Mouse (Mus musculus) kidney, embryonic 16.5 days (tissue): ENCODE measurements around the gene Zfp740. TPM values are rescaled to one million over a fixed set of nuclear protein-coding genes. Genes with fewer than 3 reads are reported as not detected.

ENCODE experiments used
- ATAC-seq: fragments of 200-750 bp; cut with Nextera tagmentation; 2 replicates; pipeline ENCODE4 v1.8.0; 2017; ENCODE audit warnings: moderate TSS enrichment; ENCODE audit not compliant: low FRiP score, low TSS enrichment
- H3K27ac ChIP-seq: fragments of 300-500 bp; sonication (generic); 2 replicates; pipeline ENCODE4 v1.5.1; 2014; ENCODE audit warnings: low read length
- H3K27me3 ChIP-seq: fragments of 300-500 bp; sonication (generic); 2 replicates; pipeline ENCODE4 v1.6.1; 2014; ENCODE audit warnings: low read length, control low read depth, mixed read lengths; ENCODE audit not compliant: insufficient read depth
- H3K36me3 ChIP-seq: fragments of 300-500 bp; sonication (generic); 2 replicates; pipeline ENCODE4 v1.6.1; 2014; ENCODE audit warnings: low read length, control low read depth, mixed read lengths; ENCODE audit not compliant: insufficient read depth
- H3K4me1 ChIP-seq: fragments of 300-500 bp; sonication (generic); 2 replicates; pipeline ENCODE4 v1.6.1; 2014; ENCODE audit warnings: low read length, control low read depth, mixed read lengths; ENCODE audit not compliant: insufficient read depth
- H3K4me2 ChIP-seq: fragments of 300-500 bp; sonication (generic); replicated peaks from 2 replicates; pipeline ENCODE4 v1.6.1; 2014; ENCODE audit warnings: low read depth, low read length
- H3K4me3 ChIP-seq: fragments of 300-500 bp; sonication (generic); 2 replicates; pipeline ENCODE4 v1.5.1; 2014; ENCODE audit warnings: mild to moderate bottlenecking, low read length
- H3K9ac ChIP-seq: fragments of 300-500 bp; sonication (generic); replicated peaks from 2 replicates; pipeline ENCODE4 v1.6.1; 2014; ENCODE audit warnings: low read length
- H3K9me3 ChIP-seq: fragments of 300-500 bp; sonication (generic); 2 replicates; pipeline ENCODE4 v1.6.1; 2016; ENCODE audit warnings: low read length, control low read depth
- WGBS: fragments of 180-500 bp; shearing (Covaris S2); extraction: QIAGEN DNeasy Blood & Tissue Kit; methylation state at CpG from one replicate; pipeline ENCODE4 v1.1.7; 2014; 5-methylcytosine and 5-hydroxymethylcytosine counted together
- polyA plus RNA-seq: library from polyadenylated mRNA; unstranded; fragments of >200 nt; fragmentation: Nextera tagmentation; extraction: Ambion mirVana; gene quantifications from 2 replicates; pipeline ENCODE4 v1.2.1, GENCODE M21; 2015

Gene Zfp740
- polyA plus RNA-seq, 1 experiment from 2014 or later, result 82.1 TPM

DNA sequence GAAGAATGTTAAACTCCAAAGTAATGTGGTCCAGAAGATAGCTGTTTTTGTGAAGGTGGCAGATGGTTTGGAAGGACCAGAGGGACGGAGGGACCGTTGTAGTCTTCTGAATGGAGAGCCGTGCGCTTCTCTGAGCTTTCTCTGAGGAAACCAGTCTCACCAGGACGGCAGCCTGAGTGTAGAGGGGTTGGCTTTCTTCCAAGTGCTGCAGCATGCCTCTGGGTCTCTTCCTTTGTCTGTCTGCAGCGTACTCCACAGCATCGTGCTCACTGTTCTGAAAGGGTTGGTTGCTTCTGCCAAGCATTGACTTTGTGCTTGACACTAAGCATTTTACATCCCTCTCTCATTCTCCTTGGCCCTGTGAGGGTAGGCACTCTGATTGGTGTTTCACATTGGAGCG lies 2.7 kb downstream of the Zfp740 start:
- H3K27me3 ChIP-seq, result no peaks in the 10 kb centered on the region
- H3K4me2 ChIP-seq, result peak overlapping the region; percentile 79
- peak overlapping the region; percentile 51 for H3K27ac ChIP-seq
- peak overlapping the region; percentile 100 for H3K9ac ChIP-seq
- ATAC-seq, result no peak
- WGBS, result 38% methylated on average over 8 of the region's 8 CpGs
- H3K36me3 ChIP-seq, result peaks cover 53% of the 10 kb centered on the region
- no peaks in the 10 kb centered on the region for H3K9me3 ChIP-seq
- H3K4me3 ChIP-seq, result peak overlapping the region; percentile 89
- H3K4me1 ChIP-seq, result peaks cover 48% of the 10 kb centered on the region

GRCm38 (mm10) chr15:102207351-102207750 lies 4.3 kb downstream of the Zfp740 start:
- H3K4me2 ChIP-seq, result peak overlapping the region; percentile 37
- peak overlapping the region; percentile 68 for H3K27ac ChIP-seq
- no peaks in the 10 kb centered on the region for H3K9me3 ChIP-seq
- ATAC-seq, result peak; percentile 33; the same call in 1 of the 2 replicates
- H3K27me3 ChIP-seq, result no peaks in the 10 kb centered on the region
- no peak overlapping the region; the same call in 1 of the 2 replicates for H3K9ac ChIP-seq
- WGBS, result 42% methylated on average over 3 of the region's 3 CpGs
- H3K4me3 ChIP-seq, result peak overlapping the region; percentile 3; the same call in 1 of the 2 replicates
- peaks cover 46% of the 10 kb centered on the region for H3K4me1 ChIP-seq
- peaks cover 59% of the 10 kb centered on the region for H3K36me3 ChIP-seq

DNA sequence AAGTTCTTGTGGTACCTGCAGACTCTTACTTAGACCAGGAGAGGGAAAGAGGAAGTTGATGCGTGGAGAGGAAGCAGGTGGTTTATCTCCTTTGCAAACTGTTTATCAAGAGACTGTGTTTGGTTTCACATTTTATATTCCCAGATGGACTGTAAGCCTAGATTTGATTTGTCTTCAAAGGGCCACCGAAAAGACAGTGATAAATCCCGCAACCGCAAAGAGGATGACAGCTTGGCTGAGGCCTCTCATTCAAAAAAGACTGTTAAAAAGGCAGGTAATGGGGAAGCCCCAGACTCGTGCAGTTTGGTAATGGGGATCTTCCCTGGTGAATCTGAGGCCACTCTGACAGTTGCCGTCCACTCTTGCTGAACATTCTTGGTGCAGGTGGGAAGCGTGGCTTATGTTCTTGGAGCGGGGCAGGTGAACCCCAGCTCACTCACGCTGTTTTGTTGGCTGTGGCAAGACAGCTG lies 5.1 kb downstream of the Zfp740 start:
- Histone ChIP-seq H3K36me3 (peaks cover 66% of the 10 kb centered on the region), H3K27ac (peak overlapping the region; percentile 67), H3K4me3 (peak overlapping the region; percentile 8; the same call in 1 of the 2 replicates), H3K4me1 (peaks cover 43% of the 10 kb centered on the region), H3K9ac (peak overlapping the region; percentile 29; the same call in 1 of the 2 replicates), H3K4me2 (peak overlapping the region; percentile 37), H3K9me3 (no peaks in the 10 kb centered on the region), H3K27me3 (no peaks in the 10 kb centered on the region)
- no peak for ATAC-seq
- WGBS, result 62% methylated on average over 9 of the region's 9 CpGs

GRCm38 (mm10) chr15:102209114-102209513 lies 6.1 kb downstream of the Zfp740 start:
- H3K4me3 ChIP-seq, result no peak overlapping the region
- H3K27me3 ChIP-seq, result no peaks in the 10 kb centered on the region
- no peak overlapping the region for H3K9ac ChIP-seq
- H3K4me1 ChIP-seq, result peaks cover 43% of the 10 kb centered on the region
- H3K9me3 ChIP-seq, result no peaks in the 10 kb centered on the region
- WGBS, result 79% methylated on average over 8 of the region's 8 CpGs
- H3K4me2 ChIP-seq, result no peak overlapping the region
- no peak for ATAC-seq
- peaks cover 76% of the 10 kb centered on the region for H3K36me3 ChIP-seq
- no peak overlapping the region for H3K27ac ChIP-seq

GRCm38 (mm10) chr15:102210816-102211215 lies 7.8 kb downstream of the Zfp740 start:
- H3K9me3 ChIP-seq, result no peaks in the 10 kb centered on the region
- ATAC-seq, result no peak
- WGBS, result 92% methylated on average over 4 of the region's 4 CpGs

DNA sequence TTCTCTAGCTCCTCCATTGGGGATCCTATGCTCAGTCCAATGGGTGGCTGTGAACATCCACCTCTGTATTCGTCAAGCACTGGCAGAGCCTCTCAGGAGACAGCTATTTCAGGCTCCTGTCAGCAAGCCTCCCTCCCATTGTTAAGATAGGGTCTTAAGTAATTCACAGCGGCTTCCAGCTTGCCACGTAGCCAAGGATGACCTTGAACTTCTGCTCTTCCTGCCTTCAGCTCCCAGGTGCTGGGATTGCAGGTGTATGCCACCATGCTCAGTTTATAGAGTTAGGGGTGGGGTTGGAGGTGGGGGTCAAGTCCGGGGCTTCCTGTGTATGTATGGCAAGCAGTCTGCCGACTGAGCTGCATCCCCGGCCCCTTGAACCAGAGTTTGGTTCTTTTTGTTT lies 8.8 kb downstream of the Zfp740 start:
- no peak for ATAC-seq
- H3K27me3 ChIP-seq, result no peaks in the 10 kb centered on the region
- no peak overlapping the region for H3K9ac ChIP-seq
- 75% methylated on average over 6 of the region's 6 CpGs for WGBS
- H3K4me3 ChIP-seq, result no peak overlapping the region
- H3K27ac ChIP-seq, result no peak overlapping the region
- peaks cover 17% of the 10 kb centered on the region for H3K4me1 ChIP-seq
- no peaks in the 10 kb centered on the region for H3K9me3 ChIP-seq
- H3K4me2 ChIP-seq, result no peak overlapping the region
- peaks cover 71% of the 10 kb centered on the region for H3K36me3 ChIP-seq

More at GRCm38 (mm10) chr15:102210816-102211215, 7.8 kb downstream of the Zfp740 start:
- H3K27ac ChIP-seq, result no peak overlapping the region
- H3K27me3 ChIP-seq, result no peaks in the 10 kb centered on the region
- no peak overlapping the region for H3K4me3 ChIP-seq
- peaks cover 74% of the 10 kb centered on the region for H3K36me3 ChIP-seq
- no peak overlapping the region for H3K4me2 ChIP-seq
- H3K4me1 ChIP-seq, result peaks cover 28% of the 10 kb centered on the region
- no peak overlapping the region for H3K9ac ChIP-seq

DNA sequence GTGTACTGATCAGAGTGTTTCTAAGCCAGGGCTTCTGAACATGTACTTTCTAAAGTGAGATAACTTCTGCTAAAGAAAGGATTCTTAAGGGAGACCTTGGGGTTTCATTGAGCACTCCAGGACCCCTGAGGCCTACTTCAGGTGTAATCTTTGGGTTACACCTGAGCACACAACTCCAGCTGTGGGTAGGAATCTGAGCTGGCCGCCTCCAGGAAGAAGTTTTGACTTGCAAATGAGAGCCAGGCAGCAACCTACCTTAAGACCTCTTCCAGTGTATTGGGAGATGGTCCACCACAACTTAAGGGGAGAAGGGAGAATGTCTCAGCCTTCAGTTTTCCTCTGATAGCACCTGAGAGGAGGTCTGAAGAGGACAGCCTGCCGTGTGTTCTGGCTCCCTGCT lies 11.1 kb downstream of the Zfp740 start:
- Histone ChIP-seq H3K4me1 (no peaks in the 10 kb centered on the region), H3K9me3 (no peaks in the 10 kb centered on the region), H3K4me3 (no peak overlapping the region), H3K27me3 (no peaks in the 10 kb centered on the region), H3K36me3 (peaks cover 55% of the 10 kb centered on the region), H3K27ac (no peak overlapping the region), H3K4me2 (no peak overlapping the region), H3K9ac (no peak overlapping the region)
- ATAC-seq, result no peak
- 51% methylated on average over 2 of the region's 2 CpGs for WGBS

GRCm38 (mm10) chr15:102215624-102216023 lies 12.6 kb downstream of the Zfp740 start:
- Histone ChIP-seq H3K4me2 (no peak overlapping the region), H3K4me1 (no peaks in the 10 kb centered on the region), H3K27me3 (no peaks in the 10 kb centered on the region), H3K27ac (no peak overlapping the region), H3K4me3 (no peak overlapping the region), H3K36me3 (peaks cover 44% of the 10 kb centered on the region), H3K9ac (no peak overlapping the region), H3K9me3 (no peaks in the 10 kb centered on the region)
- no peak for ATAC-seq
- WGBS, result 73% methylated on average over 6 of the region's 6 CpGs

DNA sequence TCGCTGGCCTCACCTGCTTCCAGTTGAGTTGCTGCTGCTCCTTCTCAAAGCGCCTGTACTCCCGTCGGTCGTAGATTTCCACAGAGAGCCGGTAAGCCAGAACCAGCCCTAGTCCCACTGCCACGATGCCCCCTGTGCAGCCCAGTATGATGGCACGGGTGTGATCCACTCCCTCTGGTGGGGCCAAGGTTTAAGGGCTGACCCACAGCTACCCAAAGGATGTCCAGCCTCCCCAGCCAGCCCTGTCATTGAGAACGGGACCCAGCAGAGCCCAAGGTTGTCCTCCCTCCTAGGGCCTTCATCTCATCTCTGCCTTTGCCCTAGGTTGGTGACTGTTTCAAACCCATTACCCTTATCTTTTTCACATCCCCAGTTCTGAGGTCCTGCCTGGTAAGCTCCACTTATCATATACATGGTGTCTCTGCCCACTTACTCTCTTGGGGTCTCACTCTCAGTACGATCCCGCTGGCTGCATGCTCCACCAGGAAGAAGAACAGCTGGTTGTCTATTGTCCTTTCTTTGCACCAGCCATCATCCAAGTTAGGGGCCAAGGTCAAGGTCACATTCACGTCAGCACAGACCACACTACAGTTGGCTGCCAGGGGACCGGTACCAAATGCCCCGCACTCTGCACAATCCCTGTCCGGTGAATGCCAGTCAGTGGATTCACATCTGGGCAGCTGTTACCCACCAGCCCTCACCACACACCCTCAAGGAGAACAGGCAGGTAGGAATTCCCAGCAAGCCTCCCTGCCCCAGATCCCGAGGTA lies 13.6 kb downstream of the Zfp740 start:
- Histone ChIP-seq H3K4me2 (no peak overlapping the region), H3K4me3 (no peak overlapping the region), H3K27me3 (no peaks in the 10 kb centered on the region), H3K36me3 (peaks cover 39% of the 10 kb centered on the region), H3K4me1 (no peaks in the 10 kb centered on the region), H3K9ac (no peak overlapping the region), H3K27ac (no peak overlapping the region), H3K9me3 (no peaks in the 10 kb centered on the region)
- no peak for ATAC-seq
- WGBS, result 77% methylated on average over 16 of the region's 16 CpGs

GRCm38 (mm10) chr15:102217325-102217724 lies 14.3 kb downstream of the Zfp740 start:
- no peak for ATAC-seq

More at GRCm38 (mm10) chr15:102217325-102217724, 14.3 kb downstream of the Zfp740 start:
- WGBS, result 73% methylated on average over 7 of the region's 7 CpGs
- Histone ChIP-seq H3K9ac (no peak overlapping the region), H3K27me3 (0 out of 2 replicates have a peak, but pooled peaks cover 2% of the 10 kb centered on the region), H3K9me3 (no peaks in the 10 kb centered on the region), H3K36me3 (peaks cover 32% of the 10 kb centered on the region), H3K4me3 (no peak overlapping the region), H3K4me2 (no peak overlapping the region), H3K4me1 (no peaks in the 10 kb centered on the region), H3K27ac (no peak overlapping the region)
